Mouse (Mus musculus): ENCODE measurements around the gene Cenpo.

The Cenpo gene

DNA sequence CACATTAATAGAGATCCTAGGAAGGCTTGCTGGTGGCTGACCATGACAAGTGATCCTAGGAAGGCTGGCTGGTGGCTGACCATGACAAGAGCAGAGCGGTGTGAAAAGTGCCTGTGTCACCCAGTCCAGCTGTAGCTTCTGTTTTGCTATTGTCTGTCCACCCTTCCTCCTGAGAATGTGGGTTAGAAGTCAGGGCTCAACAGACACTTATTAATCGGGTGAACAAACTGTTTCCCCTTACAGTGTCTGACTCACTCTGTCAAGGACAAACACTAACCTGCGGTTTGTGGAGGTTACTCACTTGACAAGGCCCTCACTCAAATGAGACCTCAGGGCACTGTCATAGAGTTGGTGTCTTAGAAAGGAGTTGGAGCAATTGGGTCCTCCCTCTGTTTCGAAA is 35.4 kb downstream of the Cenpo start:
- no peak for DNase-seq

- no peak for DNase-seq
Measured at GRCm38 (mm10) chr12:4194643-4195042, 39.5 kb downstream of the Cenpo start.

DNA sequence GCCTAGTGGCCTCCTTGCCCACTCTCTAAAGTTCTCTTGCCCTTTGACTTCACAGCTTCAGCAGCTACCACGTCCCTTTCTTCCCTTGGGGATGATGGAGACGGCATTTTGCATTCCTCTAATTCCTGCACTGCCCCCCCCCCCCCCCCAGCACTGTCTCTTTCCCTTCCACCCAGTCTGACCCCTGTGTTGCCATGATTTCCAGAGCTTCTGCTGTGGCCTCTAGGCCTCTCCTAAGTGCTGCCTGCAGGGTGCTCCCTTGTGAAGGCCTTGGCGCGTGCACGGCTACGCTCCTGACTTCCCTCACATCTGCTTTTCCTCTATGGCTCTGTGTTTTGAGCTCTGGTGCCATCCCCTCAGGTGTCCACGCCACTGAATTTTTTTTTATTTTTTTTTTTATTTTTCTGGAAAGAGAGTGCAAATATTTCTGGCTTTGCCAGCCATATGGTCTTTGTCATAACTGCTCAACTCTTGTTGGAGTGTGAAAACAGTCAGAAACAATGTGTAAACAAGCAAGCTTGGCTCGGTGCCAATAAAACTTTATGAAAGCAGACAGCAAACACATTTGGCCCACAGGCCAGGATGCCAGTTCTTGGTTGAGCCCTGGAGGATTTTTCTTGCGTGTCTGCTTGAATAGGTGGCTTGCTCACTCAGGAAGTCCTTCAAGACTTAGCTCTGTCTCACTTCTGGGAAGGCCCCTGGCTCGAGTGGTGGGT is 40.9 kb downstream of the Cenpo start:
- no peak for DNase-seq

GRCm38 (mm10) chr12:4192514-4192913 is 41.6 kb downstream of the Cenpo start:
- DNase-seq, result no peak

- peak; percentile 57 to 68 for DNase-seq
Measured at GRCm38 (mm10) chr12:4189060-4189447, 45.0 kb downstream of the Cenpo start.

- DNase-seq, result no peak
Measured at GRCm38 (mm10) chr12:4188171-4189059, 45.7 kb downstream of the Cenpo start.

DNA sequence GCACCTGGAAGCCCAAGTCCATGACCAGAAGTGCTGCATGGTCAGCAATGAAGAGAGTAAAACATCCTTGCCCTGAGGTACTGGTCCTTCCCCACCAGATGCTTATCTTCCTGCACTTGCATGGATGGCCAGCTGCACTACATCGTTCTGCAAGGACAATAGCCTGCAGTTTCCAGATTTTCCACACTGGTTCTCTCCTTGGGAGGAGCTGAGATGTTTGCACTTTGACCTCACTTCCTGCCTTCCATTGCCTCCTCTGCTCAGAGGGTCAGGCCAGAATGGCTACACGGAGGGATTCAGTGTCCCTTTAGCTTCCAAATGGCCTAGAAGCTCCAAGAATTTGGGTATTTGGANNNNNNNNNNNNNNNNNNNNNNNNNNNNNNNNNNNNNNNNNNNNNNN is 49.4 kb downstream of the Cenpo start:
- no peak for DNase-seq

GRCm38 (mm10) chr12:4180507-4180906 is 53.6 kb downstream of the Cenpo start:
- DNase-seq, result no peak

DNA sequence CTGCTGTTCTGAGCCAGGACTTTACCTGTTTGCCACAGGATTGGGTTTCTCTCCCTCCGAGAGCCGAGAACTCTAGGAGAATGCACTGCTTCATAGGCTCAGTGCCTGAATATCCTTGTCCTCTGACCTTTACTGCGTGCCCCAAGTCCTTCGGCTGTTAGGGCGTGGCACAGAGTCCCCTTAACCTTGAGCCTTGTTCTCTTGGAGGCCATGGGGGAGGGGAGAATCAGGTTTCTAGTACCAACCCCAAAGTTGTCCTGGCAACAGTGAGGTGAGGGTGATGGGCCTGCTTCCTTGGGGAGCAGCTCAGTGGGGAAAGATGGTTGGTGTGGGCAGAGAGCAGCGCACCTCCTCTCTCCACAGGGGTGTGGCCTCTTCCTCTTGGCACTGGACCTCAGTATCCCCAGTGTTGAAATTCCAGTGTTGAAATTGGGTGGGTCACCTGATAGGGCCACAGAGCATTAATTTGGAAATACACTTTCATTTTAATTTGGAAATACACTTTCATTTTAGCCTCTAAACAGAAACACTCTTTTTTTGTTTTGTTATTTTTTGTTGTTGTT is 54.3 kb downstream of the Cenpo start:
- no peak for DNase-seq

GRCm38 (mm10) chr12:4178839-4179238 is 55.3 kb downstream of the Cenpo start:
- no peak for DNase-seq

GRCm38 (mm10) chr12:4173108-4173790 is 60.8 kb downstream of the Cenpo start:
- no peak for DNase-seq

GRCm38 (mm10) chr12:4169622-4170021 is 64.5 kb downstream of the Cenpo start:
- no peak for DNase-seq

DNA sequence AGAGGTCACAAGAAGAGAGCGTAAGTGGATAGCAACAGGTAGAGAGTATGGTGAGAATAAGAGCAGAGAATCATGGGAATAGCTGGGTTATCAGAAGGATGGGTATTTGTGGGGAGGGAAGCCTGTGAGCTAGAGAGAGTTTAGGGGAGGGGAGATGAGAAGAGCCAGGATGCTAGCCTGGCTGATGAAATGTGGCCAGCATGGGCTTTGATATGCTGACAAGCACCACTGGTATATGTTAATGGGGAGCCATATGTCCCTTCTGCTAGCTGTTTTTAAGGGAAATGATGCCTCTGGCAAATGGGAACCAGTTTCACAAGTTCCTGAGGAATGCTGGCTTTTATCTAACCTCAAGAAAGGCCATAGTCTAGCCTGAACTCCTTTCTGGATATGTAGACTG is 65.0 kb downstream of the Cenpo start:
- DNase-seq, result no peak

- no peak for DNase-seq
Measured at GRCm38 (mm10) chr12:4166970-4167369, 67.1 kb downstream of the Cenpo start.

DNA sequence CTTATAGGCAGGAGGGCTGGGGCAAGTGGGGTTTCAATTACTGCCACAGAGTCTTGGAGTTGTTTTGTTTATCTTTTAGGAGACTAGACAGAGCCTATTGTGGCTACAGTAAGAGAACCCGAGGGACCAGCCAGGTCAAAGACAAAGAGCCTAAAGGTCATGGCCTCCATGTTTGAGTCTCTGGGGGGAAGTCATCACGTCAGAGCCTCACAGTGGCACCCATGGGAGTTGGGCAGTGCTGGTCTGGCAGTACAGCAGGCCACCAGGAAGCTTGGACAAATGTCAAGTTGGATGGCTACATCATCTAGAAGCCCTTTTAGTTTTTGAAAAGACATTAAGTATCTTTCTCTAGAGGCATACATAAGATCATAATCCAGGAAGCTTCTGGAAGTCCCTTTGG is 71.2 kb downstream of the Cenpo start:
- DNase-seq, result no peak

GRCm38 (mm10) chr12:4160322-4160721 is 73.8 kb downstream of the Cenpo start:
- no peak for DNase-seq

DNA sequence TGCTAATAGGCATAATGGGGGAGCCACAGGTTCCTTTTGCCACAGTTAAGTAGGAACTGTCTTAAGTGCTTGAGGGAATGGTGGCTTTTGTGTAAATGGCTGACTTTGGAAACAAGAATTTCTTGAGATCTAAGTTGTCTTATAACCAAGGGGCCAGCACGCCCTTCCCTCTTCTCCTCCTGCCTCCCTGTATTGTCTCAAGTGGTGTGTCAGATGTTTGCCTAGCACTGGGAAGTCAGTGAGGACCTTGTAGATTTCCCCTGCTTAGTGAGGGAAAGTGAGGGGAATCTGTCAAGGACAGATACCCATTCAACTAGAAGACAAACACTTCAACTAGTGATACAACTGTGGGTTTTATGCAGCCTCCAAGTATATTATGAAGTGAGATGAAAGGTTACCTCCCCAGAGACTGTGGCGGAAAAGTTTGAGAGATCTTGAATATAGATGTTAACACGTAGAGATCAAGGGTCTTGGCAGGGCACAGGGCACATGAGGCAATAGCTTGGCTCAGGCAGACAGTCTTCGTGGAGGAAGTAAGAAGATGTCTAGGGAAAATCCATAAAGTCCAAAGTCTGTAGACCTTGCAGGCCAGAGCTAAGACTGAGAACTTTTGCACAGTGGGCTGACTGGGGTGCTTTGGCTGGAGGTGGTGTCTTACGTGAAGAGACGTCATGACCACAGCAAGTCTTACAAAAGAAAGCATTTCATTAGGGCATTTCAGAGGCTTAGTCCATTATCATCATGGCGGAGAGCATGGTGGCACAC is 75.0 kb downstream of the Cenpo start:
- DNase-seq, result no peak

DNA sequence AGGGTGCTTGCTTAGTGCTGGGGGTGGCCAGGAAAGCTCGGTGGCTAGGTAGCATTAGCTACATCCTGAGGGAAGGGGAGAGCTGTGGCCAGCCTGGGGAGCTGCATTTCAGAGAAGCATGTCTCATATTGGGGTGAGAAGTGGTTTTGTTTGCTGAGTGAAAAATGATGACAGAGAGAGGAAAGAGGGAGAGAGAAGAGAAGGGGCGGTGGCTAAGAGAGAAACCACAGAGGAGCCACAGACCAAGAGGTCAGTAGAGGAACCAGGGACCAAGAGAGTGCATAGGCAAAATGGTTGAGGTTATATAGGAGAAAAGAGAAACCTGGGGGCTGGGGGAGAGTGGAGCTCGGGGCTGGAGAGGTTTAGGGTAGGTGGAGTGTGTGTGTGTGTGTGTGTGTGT is 75.9 kb downstream of the Cenpo start:
- DNase-seq, result no peak

- no peak for DNase-seq
Measured at GRCm38 (mm10) chr12:4157466-4157865, 76.6 kb downstream of the Cenpo start.

DNA sequence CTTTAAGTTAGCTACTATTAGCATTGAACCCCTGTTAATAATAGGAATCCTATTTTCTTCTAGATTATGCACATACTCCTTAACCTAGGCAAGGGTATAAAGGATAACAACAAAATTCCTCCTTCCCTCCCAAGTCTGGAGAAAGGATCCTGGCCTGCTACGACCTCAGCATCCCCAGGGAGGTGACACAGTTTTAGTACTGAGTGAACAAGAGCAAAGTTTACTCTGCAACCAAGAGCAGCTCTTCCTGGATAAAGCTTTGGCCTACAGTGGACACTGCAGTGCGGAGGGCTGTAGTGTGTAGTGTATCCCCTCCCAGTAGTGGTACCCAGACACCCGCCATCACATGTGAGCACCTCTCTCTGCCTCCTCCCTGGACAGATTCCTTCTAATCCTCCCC is 82.1 kb downstream of the Cenpo start:
- no peak for DNase-seq

DNA sequence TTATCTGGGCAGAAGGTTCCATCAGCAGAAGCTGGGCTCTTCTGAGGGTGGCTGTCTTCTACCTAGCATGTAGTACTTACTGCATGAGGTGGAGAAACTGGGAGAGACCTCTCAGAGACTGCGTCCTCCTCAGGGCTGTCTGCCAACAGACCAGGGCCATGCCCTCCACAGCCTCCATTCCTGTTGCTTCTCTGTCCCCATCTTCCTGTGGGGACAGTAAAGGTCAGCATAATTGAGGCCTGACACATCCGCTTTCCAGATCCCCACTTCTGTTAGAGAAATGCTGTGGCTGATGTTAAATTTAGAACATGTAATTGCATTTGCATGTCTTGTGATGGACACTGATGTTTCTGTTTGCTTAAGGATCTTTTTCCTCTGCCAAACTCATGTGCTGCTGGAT is 83.2 kb downstream of the Cenpo start:
- DNase-seq, result no peak

All from thymus, postnatal 36 days (tissue).